ENCODE assay signal across 17 mouse cellular contexts in the genomic region with DNA sequence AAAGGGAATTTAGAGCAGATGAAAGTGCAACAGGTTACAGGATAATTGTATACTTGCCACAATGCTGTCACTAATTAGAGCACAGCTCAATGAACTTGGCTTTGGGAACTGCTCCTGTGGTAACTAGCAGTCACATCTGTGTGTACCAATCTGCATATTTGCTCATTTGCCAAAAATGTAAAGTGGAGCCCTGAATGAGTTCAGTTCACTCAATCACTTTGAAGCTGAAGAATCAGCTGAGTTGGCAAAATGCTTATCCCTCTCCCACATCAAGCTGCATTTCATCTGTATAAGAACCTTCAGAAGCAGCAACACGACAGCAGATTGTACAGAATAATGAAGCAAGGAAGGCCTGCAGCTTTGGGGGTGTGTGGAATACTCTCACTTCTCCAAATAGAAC.
A peak's percentile ranks its signal among the peaks of the same experiment; 100 is the strongest.
DNase-seq lines count a peak whose midpoint lies in the region; ATAC-seq and TF ChIP-seq lines count a peak whose summit lies in the region.
"Had no signal": no experiment of that assay in that cellular context is flagged by ENCODE, and none has a peak within 500 bp of the region (broad histone marks: within the 10 kb centered on the region; RNA-seq: fewer than 3 reads in every experiment).

No protein-coding gene starts in this region.

- H3K4me3 ChIP-seq in embryonic facial prominence, embryonic 14.5 days (ENCODE audit: low read depth, low read length): no peak overlapping the region
- no peak overlapping the region for H3K4me3 ChIP-seq in embryonic facial prominence, embryonic 10.5 days
- H3K4me3 ChIP-seq in CH12.LX (replicated peaks in 1 of 3; ENCODE audit: low read depth in 2 of 3, low read length in 2 of 3, poor library complexity in 1 of 3): no peak overlapping the region
- no peak overlapping the region for H3K4me3 ChIP-seq in forebrain, embryonic 13.5 days
- H3K4me3 ChIP-seq: heart, embryonic 12.5 days; limb, embryonic 13.5 days; liver, embryonic 15.5 days had no signal

- H3K36me3 ChIP-seq in embryonic facial prominence, embryonic 14.5 days (ENCODE audit: control insufficient read depth, insufficient read depth, low read length): no peaks in the 10 kb centered on the region
- H3K36me3 ChIP-seq in embryonic facial prominence, embryonic 10.5 days (replicated peaks): no peaks in the 10 kb centered on the region
- H3K36me3 ChIP-seq in CH12.LX (replicated peaks in 1 of 2; ENCODE audit: control insufficient read depth in 1 of 2, insufficient read depth in 1 of 2, low read length in 1 of 2): no peaks in the 10 kb centered on the region
- H3K36me3 ChIP-seq in forebrain, embryonic 13.5 days (ENCODE audit: poor library complexity, severe bottlenecking): no peaks in the 10 kb centered on the region
- H3K36me3 ChIP-seq: heart, embryonic 12.5 days; limb, embryonic 13.5 days; liver, embryonic 15.5 days had no signal

- H3K9ac ChIP-seq in embryonic facial prominence, embryonic 14.5 days (ENCODE audit: low read depth, low read length): no peak overlapping the region
- no peak overlapping the region for H3K9ac ChIP-seq in CH12.LX (ENCODE audit: insufficient read depth, low read depth)
- no peak overlapping the region for H3K9ac ChIP-seq in forebrain, embryonic 13.5 days
- H3K9ac ChIP-seq: heart, embryonic 12.5 days; limb, embryonic 13.5 days; liver, embryonic 15.5 days had no signal

- peak; percentile 57; the same call in 1 of the 2 replicates for ATAC-seq in embryonic facial prominence, embryonic 14.5 days (ENCODE audit: low read depth)
- peak; percentile 98 for ATAC-seq in forebrain, embryonic 13.5 days
- ATAC-seq: inflammation-experienced regulatory T-cells, adult 6 months had no signal

- no peak for TF ChIP-seq RAD21 in CH12.LX (IDR thresholded peaks at IDR 0.05; ENCODE audit: low read depth, low read length)

- no peak overlapping the region for H3K4me2 ChIP-seq in embryonic facial prominence, embryonic 14.5 days (ENCODE audit: low read depth, low read length)
- H3K4me2 ChIP-seq in CH12.LX (ENCODE audit: insufficient read depth, low read depth, poor library complexity, severe bottlenecking): no peak overlapping the region
- H3K4me2 ChIP-seq in forebrain, embryonic 13.5 days: no peak overlapping the region
- H3K4me2 ChIP-seq: heart, embryonic 12.5 days; limb, embryonic 13.5 days; liver, embryonic 15.5 days had no signal

- TF ChIP-seq CTCF in CH12.LX (conservative IDR thresholded peaks at IDR 0.05 in 1 of 2, IDR thresholded peaks at IDR 0.05 in 1 of 2; ENCODE audit: low read depth in 2 of 2, low read length in 2 of 2): no peak

- in situ Hi-C loops in CH12.LX (cut with MboI; ENCODE audit: low pct_ligation_motif_present, low pct_unique_long_range_greater_than_20kb, low sequenced_read_pairs): no loop called here

- H3K9me3 ChIP-seq in embryonic facial prominence, embryonic 14.5 days (ENCODE audit: control insufficient read depth, low read length): no peaks in the 10 kb centered on the region
- no peaks in the 10 kb centered on the region for H3K9me3 ChIP-seq in embryonic facial prominence, embryonic 10.5 days
- no peaks in the 10 kb centered on the region for H3K9me3 ChIP-seq in CH12.LX (replicated peaks; ENCODE audit: low read length)
- no peaks in the 10 kb centered on the region for H3K9me3 ChIP-seq in forebrain, embryonic 13.5 days (replicated peaks)
- H3K9me3 ChIP-seq: heart, embryonic 12.5 days; limb, embryonic 13.5 days; liver, embryonic 15.5 days had no signal

- 65% methylated on average over 1 of the region's 1 CpGs for WGBS in embryonic facial prominence, embryonic 14.5 days
- 71% methylated on average over 1 of the region's 1 CpGs for WGBS in embryonic facial prominence, embryonic 10.5 days
- 22% methylated on average over 1 of the region's 1 CpGs for WGBS in forebrain, embryonic 13.5 days

- dilution Hi-C loops in CH12.LX (cut with MboI; ENCODE audit: extremely low pct_ligation_motif_present, extremely low pct_unique_long_range_greater_than_20kb, low sequenced_read_pairs): no loop called here

- no peak for TF ChIP-seq POLR2A in CH12.LX (IDR thresholded peaks at IDR 0.05; ENCODE audit: low read depth, low read length)

- no peak for TF ChIP-seq EP300 in CH12.LX (IDR thresholded peaks at IDR 0.05; ENCODE audit: low read length)

- H3K27me3 ChIP-seq in embryonic facial prominence, embryonic 14.5 days (replicated peaks; ENCODE audit: control insufficient read depth, insufficient read depth, low read length): no peaks in the 10 kb centered on the region
- H3K27me3 ChIP-seq in embryonic facial prominence, embryonic 10.5 days (replicated peaks; ENCODE audit: low read depth, poor library complexity, severe bottlenecking): no peaks in the 10 kb centered on the region
- H3K27me3 ChIP-seq in CH12.LX (replicated peaks): no peaks in the 10 kb centered on the region
- H3K27me3 ChIP-seq in forebrain, embryonic 13.5 days: no peaks in the 10 kb centered on the region
- H3K27me3 ChIP-seq: heart, embryonic 12.5 days; limb, embryonic 13.5 days; liver, embryonic 15.5 days had no signal

- H3K27ac ChIP-seq in embryonic facial prominence, embryonic 14.5 days (replicated peaks; ENCODE audit: low read depth, low read length): no peak overlapping the region
- H3K27ac ChIP-seq in embryonic facial prominence, embryonic 10.5 days (replicated peaks): no peak overlapping the region
- no peak overlapping the region for H3K27ac ChIP-seq in CH12.LX (ENCODE audit: insufficient read depth, low read depth)
- H3K27ac ChIP-seq in forebrain, embryonic 13.5 days: no peak overlapping the region
- H3K27ac ChIP-seq: limb, embryonic 13.5 days; liver, embryonic 15.5 days had no signal

- H3K79me2 ChIP-seq in CH12.LX (replicated peaks; ENCODE audit: control insufficient read depth, extremely low read depth, insufficient read depth, poor library complexity, severe bottlenecking): no peaks in the 10 kb centered on the region

- DNase-seq in embryonic facial prominence, embryonic 14.5 days (ENCODE audit: low spot score): peak; percentile 51
- DNase-seq in embryonic facial prominence, embryonic 10.5 days (ENCODE audit: low spot score): no peak
- DNase-seq in layer of hippocampus, adult 9-11 months: peak; percentile 2
- no peak for DNase-seq in layer of hippocampus, postnatal 36 days
- DNase-seq in CH12.LX (ENCODE audit: extremely low read depth): peak; percentile 17
- DNase-seq in lung, adult 18-20 months: no peak
- DNase-seq in liver: no peak
- DNase-seq: adrenal gland, postnatal 14 days; cerebellum, adult 9-10 months; kidney, adult 9 months; kidney, postnatal 4 days; lung, postnatal 10 days had no signal

- no peaks in the 10 kb centered on the region for H3K4me1 ChIP-seq in embryonic facial prominence, embryonic 14.5 days (ENCODE audit: control insufficient read depth, insufficient read depth, low read length)
- no peaks in the 10 kb centered on the region for H3K4me1 ChIP-seq in embryonic facial prominence, embryonic 10.5 days
- H3K4me1 ChIP-seq in CH12.LX (ENCODE audit: control insufficient read depth in 1 of 2, insufficient read depth in 2 of 2): peaks cover 0 to 12% of the 10 kb centered on the region in 2 experiments; a peak in 2 of 4 replicates
- peaks cover 18% of the 10 kb centered on the region for H3K4me1 ChIP-seq in forebrain, embryonic 13.5 days
- H3K4me1 ChIP-seq: heart, embryonic 12.5 days; limb, embryonic 13.5 days; liver, embryonic 15.5 days had no signal

TF ChIP-seq in CH12.LX, 34 proteins besides CTCF, POLR2A, EP300 and RAD21:
- TF ChIP-seq MAFK (IDR thresholded peaks at IDR 0.05; ENCODE audit: insufficient replicate concordance, low read length): 0 out of 2 replicates have a peak, but pooled peaks have one; percentile 38
- TF ChIP-seq CHD1 (IDR thresholded peaks at IDR 0.05; ENCODE audit: low read depth, low read length): no peak
- no peak for TF ChIP-seq ELF1 (IDR thresholded peaks at IDR 0.05; ENCODE audit: low read depth, low read length)
TF ChIP-seq in CH12.LX: peak in this region for 1.

Comparison
In these comparisons a context has a peak if more than half of its experiments do, and no peak if none do; other contexts are left out.
1. DNase-seq: peak in embryonic facial prominence, embryonic 14.5 days (single experiment), layer of hippocampus, adult 9-11 months (single experiment) and CH12.LX (single experiment); none in embryonic facial prominence, embryonic 10.5 days (single experiment), layer of hippocampus, postnatal 36 days (0 of 2), lung, adult 18-20 months (0 of 2) and liver (single experiment).